Mouse (Mus musculus) hindbrain, embryonic 11.5 days (tissue): ENCODE results near the gene Ms4a8a. TPM values are rescaled to one million over a fixed set of nuclear protein-coding genes. Genes with fewer than 3 reads are reported as not detected.

ENCODE experiments used
- ATAC-seq: fragments of 200-750 bp; cut with Nextera tagmentation; 2 replicates; pipeline ENCODE4 v1.8.0; 2017; ENCODE audit warnings: mild to moderate bottlenecking, moderate TSS enrichment, moderate library complexity; ENCODE audit not compliant: low FRiP score
- DNase-seq: peaks from one replicate; pipeline ENCODE4 v3.0.0-alpha.2; 2015; ENCODE audit warnings: low spot score
- H3K27ac ChIP-seq: fragments of 300-500 bp; sonication (generic); 2 replicates; pipeline ENCODE4 v1.5.1; 2014; ENCODE audit warnings: mild to moderate bottlenecking, low read depth, low read length
- H3K27me3 ChIP-seq: fragments of 300-500 bp; sonication (generic); 2 replicates; pipeline ENCODE4 v1.6.1; 2014; ENCODE audit warnings: mild to moderate bottlenecking, low read length, moderate library complexity, mixed read lengths; ENCODE audit not compliant: control insufficient read depth, insufficient read depth
- H3K36me3 ChIP-seq: fragments of 300-500 bp; sonication (generic); 2 replicates; pipeline ENCODE4 v1.6.1; 2014; ENCODE audit warnings: mild to moderate bottlenecking, low read length, moderate library complexity, mixed read lengths; ENCODE audit not compliant: control insufficient read depth, insufficient read depth
- H3K4me1 ChIP-seq: fragments of 300-500 bp; sonication (generic); replicated peaks from 2 replicates; pipeline ENCODE4 v1.6.1; 2014; ENCODE audit warnings: low read length, mixed read lengths; ENCODE audit not compliant: control insufficient read depth, insufficient read depth
- H3K4me2 ChIP-seq: fragments of 300-500 bp; sonication (generic); replicated peaks from 2 replicates; pipeline ENCODE4 v1.6.1; 2014; ENCODE audit warnings: mild to moderate bottlenecking, low read depth, low read length
- H3K4me3 ChIP-seq: fragments of 300-500 bp; sonication (generic); 2 replicates; pipeline ENCODE4 v1.5.1; 2014; ENCODE audit warnings: low read depth, low read length
- H3K9ac ChIP-seq: fragments of 300-500 bp; sonication (generic); 2 replicates; pipeline ENCODE4 v1.6.1; 2014; ENCODE audit warnings: low read depth, low read length
- H3K9me3 ChIP-seq: fragments of 300-500 bp; sonication (generic); 2 replicates; pipeline ENCODE4 v1.6.1; 2016; ENCODE audit warnings: low read length; ENCODE audit not compliant: control insufficient read depth
- WGBS: fragments of 180-500 bp; shearing (Covaris S2); extraction: QIAGEN DNeasy Blood & Tissue Kit; methylation state at CpG from one replicate; pipeline ENCODE4 v1.1.7; 2014; 5-methylcytosine and 5-hydroxymethylcytosine counted together
- polyA plus RNA-seq: library from polyadenylated mRNA; unstranded; fragments of >200 nt; fragmentation: Nextera tagmentation; extraction: Ambion mirVana; gene quantifications from 2 replicates; pipeline ENCODE4 v1.2.1, GENCODE M21; 2014

The Ms4a8a gene
- polyA plus RNA-seq, 1 experiment from 2014 or later, result not detected

DNA sequence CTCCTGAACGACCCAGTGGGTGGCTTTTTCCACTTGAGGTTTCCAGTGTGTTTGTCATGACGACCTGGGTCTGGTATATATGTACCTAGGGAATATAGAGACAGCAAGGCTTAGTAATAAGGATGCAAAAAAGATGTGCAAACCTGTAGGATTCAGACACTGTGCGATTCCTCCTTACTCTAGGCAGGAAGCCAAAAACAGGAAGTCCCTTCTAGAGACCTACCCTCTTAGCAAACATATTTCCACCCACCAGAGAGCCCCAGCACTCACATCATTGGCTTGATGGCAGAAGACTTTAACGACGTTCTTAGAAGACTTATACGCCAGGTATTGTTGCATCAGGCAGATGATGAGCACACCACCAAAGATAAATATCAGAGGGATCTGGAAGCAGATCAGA is 32.9 kb downstream of the Ms4a8a start:
- H3K4me2 ChIP-seq, result no peak overlapping the region
- no peak for DNase-seq
- no peak overlapping the region for H3K9ac ChIP-seq
- no peaks in the 10 kb centered on the region for H3K36me3 ChIP-seq
- H3K4me3 ChIP-seq, result no peak overlapping the region
- no peak overlapping the region for H3K27ac ChIP-seq
- H3K9me3 ChIP-seq, result no peaks in the 10 kb centered on the region
- H3K27me3 ChIP-seq, result no peaks in the 10 kb centered on the region
- ATAC-seq, result no peak
- no peaks in the 10 kb centered on the region for H3K4me1 ChIP-seq
- 88% methylated on average over 6 of the region's 6 CpGs for WGBS

DNA sequence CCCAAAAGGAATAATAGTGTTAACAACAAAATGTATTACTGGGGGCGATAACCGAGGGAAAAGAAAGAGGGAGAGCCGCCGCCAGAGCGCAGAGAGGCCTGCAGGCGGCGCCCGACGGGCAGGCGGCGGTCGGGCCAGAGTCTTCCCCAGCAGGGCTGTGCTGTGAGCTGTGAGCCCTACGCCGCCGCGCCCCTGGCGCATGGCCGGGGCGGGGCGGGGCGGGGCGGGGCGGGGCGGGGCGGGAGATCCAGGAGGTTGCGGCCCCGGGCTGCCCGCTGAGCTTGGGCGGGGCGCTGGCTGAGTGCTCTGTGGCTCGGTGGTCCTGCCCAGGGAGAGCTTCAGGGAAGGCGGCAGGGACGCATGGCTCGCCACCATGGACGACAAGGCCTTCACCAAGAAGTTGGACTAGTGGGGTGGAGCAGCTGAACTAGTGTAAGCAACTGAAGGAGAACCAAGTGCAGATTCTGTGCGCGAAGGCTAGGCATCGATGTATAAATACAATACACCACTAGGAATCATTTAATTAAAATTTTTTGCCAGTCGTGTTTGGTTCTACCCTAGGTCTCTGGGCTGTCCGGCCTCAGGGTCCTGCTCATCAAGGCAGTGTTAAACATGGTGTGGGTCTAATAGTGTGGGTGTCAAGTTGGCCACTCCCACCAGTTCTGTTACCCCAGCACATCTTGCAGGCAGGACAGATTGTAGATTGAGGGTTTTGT is 35.7 kb downstream of the Ms4a8a start:
- no peaks in the 10 kb centered on the region for H3K9me3 ChIP-seq
- H3K27me3 ChIP-seq, result no peaks in the 10 kb centered on the region
- ATAC-seq (peak; percentile 100), DNase-seq (peak; percentile 79)
- peak overlapping the region; percentile 48 for H3K4me2 ChIP-seq
- H3K4me1 ChIP-seq, result no peaks in the 10 kb centered on the region
- no peaks in the 10 kb centered on the region for H3K36me3 ChIP-seq
- WGBS, result 6% methylated on average over 39 of the region's 40 CpGs
- H3K27ac ChIP-seq, result no peak overlapping the region
- H3K4me3 ChIP-seq, result peak overlapping the region; percentile 28
- 0 out of 2 replicates have a peak overlapping the region, but pooled peaks have one; percentile 31 for H3K9ac ChIP-seq

DNA sequence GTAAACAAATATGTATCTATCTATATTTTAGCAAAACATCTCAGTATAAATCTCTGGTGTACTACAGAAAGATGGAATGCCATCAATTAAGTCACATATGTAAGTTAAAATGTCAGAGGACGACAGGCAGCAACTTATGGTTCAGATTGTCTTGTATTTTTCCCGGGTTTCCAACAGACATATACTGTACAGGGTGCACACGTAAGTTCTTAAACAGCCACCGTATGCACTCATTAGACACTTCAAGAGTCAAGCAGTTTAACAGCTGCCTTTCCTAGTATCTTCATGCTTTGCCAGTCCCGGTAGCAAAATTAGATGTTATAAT is 36.3 kb downstream of the Ms4a8a start:
- Histone ChIP-seq H3K36me3 (no peaks in the 10 kb centered on the region), H3K4me3 (peak overlapping the region; percentile 28; the same call in 1 of the 2 replicates), H3K27ac (no peak overlapping the region), H3K4me1 (no peaks in the 10 kb centered on the region), H3K9me3 (no peaks in the 10 kb centered on the region), H3K27me3 (no peaks in the 10 kb centered on the region), H3K9ac (0 out of 2 replicates have a peak overlapping the region, but pooled peaks have one; percentile 31), H3K4me2 (peak overlapping the region; percentile 48)
- DNase-seq, result no peak
- ATAC-seq, result peak; percentile 79
- WGBS, result 38% methylated on average over 5 of the region's 5 CpGs

DNA sequence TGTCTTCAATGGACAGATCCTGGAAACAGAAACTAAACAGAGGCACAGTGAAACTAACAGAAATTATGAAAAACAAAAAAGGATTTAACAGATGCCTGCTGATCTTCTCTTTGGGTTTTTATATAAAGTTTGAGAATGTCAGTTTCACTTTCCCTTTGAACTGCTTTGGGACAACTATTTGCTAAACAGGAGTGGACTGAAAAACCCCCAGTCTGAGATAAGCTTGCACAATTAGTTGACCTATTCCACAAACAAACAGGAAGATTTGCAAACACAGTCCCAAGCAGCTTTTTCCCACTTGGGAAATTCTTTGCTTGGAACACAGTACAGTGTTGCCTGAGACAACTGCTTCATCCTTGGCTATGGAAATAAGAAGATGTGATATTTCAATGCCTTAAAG is 43.3 kb downstream of the Ms4a8a start:
- DNase-seq, result no peak
- H3K4me2 ChIP-seq, result no peak overlapping the region
- H3K4me3 ChIP-seq, result no peak overlapping the region
- H3K27me3 ChIP-seq, result no peaks in the 10 kb centered on the region
- no peaks in the 10 kb centered on the region for H3K4me1 ChIP-seq
- H3K9me3 ChIP-seq, result no peaks in the 10 kb centered on the region
- H3K27ac ChIP-seq, result no peak overlapping the region
- no peak for ATAC-seq
- no peak overlapping the region for H3K9ac ChIP-seq
- no peaks in the 10 kb centered on the region for H3K36me3 ChIP-seq

DNA sequence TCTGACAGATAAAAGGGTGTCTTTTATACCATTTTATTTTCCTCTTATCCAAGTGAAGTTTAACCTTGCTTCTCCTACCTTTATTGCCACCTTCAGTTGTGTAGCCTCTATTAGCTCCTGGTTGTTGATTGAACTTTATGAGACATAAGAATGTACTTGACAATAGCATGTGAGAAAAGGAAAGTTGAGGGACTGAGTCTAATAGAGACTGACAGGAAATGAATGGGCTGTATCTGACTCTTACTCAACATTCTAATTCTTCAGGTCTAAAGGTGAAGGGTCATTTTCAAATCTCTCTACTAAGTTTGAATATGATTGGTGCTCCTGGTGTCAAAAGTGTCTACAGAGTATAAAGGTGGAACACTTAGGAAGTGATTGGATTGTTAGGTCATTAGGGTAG is 58.5 kb downstream of the Ms4a8a start:
- Histone ChIP-seq H3K4me3 (no peak overlapping the region), H3K27me3 (no peaks in the 10 kb centered on the region), H3K9ac (no peak overlapping the region), H3K4me1 (no peaks in the 10 kb centered on the region), H3K9me3 (no peaks in the 10 kb centered on the region), H3K4me2 (no peak overlapping the region), H3K36me3 (no peaks in the 10 kb centered on the region), H3K27ac (no peak overlapping the region)
- no peak for DNase-seq
- no peak for ATAC-seq

DNA sequence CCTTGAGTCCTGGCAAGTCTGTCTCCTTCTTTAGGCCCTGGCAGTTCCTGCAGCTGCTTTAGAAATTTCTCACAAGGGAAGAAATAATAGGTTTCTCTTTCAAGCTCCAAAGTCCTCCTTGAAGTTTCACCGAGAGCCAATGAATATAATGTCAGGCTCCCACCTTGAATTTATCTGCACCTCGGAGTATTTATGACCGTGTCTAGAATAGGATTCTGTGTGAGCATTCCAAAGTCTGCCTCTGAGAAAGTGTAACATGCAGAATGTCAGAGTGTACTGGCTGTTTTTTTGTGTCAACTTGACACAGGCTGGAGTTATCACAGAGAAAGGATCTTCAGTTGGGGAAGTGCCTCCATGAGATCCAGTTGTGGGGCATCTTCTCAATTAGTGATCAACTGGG is 63.0 kb downstream of the Ms4a8a start, which contains the start of gene Ms4a18:
Gene Ms4a18 (minus strand): TSS at position 141 of the 400 bp plus-strand sequence.
- Histone ChIP-seq H3K4me1 (no peaks in the 10 kb centered on the region), H3K27me3 (no peaks in the 10 kb centered on the region), H3K27ac (no peak within 1 kb of the TSS), H3K9me3 (no peaks in the 10 kb centered on the region), H3K4me2 (no peak within 1 kb of the TSS), H3K9ac (no peak within 1 kb of the TSS), H3K36me3 (no peaks in the 10 kb centered on the region), H3K4me3 (no peak within 1 kb of the TSS)
- no peak for DNase-seq
- 90% methylated on average over 3 of the region's 3 CpGs for WGBS
- no peak for ATAC-seq

Other genes with a start within 250 kb of the Ms4a8a start
- 0.13 and 0.37 TPM in 2 replicates for gene Slc15a3, start 241.4 kb downstream of the Ms4a8a start, polyA plus RNA-seq
- gene Tmem132a, start 211.2 kb downstream of the Ms4a8a start, polyA plus RNA-seq, result 56.2 and 61.3 TPM in 2 replicates
- gene Tmem109, start 199.1 kb downstream of the Ms4a8a start, polyA plus RNA-seq, result 44.1 and 44.9 TPM in 2 replicates
- gene Prpf19, start 185.9 kb downstream of the Ms4a8a start, polyA plus RNA-seq, result 50.4 and 58.6 TPM in 2 replicates
- gene Zp1, start 160.5 kb downstream of the Ms4a8a start, polyA plus RNA-seq, result not detected in 2 replicates
- 0.10 TPM in 1 of 2 replicates, not detected in the other for gene Ptgdr2, start 143.9 kb downstream of the Ms4a8a start, polyA plus RNA-seq
- 17.5 and 20.1 TPM in 2 replicates for gene Ccdc86, start 131.8 kb downstream of the Ms4a8a start, polyA plus RNA-seq
- gene Ms4a10, start 106.4 kb downstream of the Ms4a8a start, polyA plus RNA-seq, result 0.17 TPM in 1 of 2 replicates, not detected in the other
- gene Ms4a15, start 87.9 kb downstream of the Ms4a8a start, polyA plus RNA-seq, result not detected in 2 replicates
- gene Ms4a18, start 63.1 kb downstream of the Ms4a8a start, polyA plus RNA-seq, result not detected in 2 replicates
- not detected in 2 replicates for gene 1700017D01Rik, start 49.8 kb upstream of the Ms4a8a start, polyA plus RNA-seq
- gene 1700025F22Rik, start 84.2 kb upstream of the Ms4a8a start, polyA plus RNA-seq, result not detected in 2 replicates
- gene Ms4a13, start 115.6 kb upstream of the Ms4a8a start, polyA plus RNA-seq, result not detected in 2 replicates
- not detected in 2 replicates for gene Ms4a12, start 151.3 kb upstream of the Ms4a8a start, polyA plus RNA-seq
- gene Ms4a1, start 185.1 kb upstream of the Ms4a8a start, polyA plus RNA-seq, result not detected in 2 replicates
- gene Ms4a5, start 202.8 kb upstream of the Ms4a8a start, polyA plus RNA-seq, result not detected in 2 replicates
- 0.03 and 0.12 TPM in 2 replicates for gene Ms4a14, start 233.4 kb upstream of the Ms4a8a start, polyA plus RNA-seq